Mouse (Mus musculus) gastrocnemius, postnatal 10 days (tissue): ENCODE measurements around the gene Dnaja2. TPM values are rescaled to one million over a fixed set of nuclear protein-coding genes. Genes with fewer than 3 reads are reported as not detected.

Experiments used
- DNase-seq: peaks from one replicate; pipeline ENCODE4 v3.0.0; 2021; ENCODE audit warnings: mixed read lengths
- total RNA-seq, 2 experiments: library from RNA; stranded (reverse); gene quantifications; 2 replicates each; pipeline ENCODE4 v1.2.3; 2021

Gene Dnaja2
- total RNA-seq, 2 experiments from 2014 or later, result 168 to 183 TPM

GRCm38 (mm10) chr8:85556986-85557600, 1.9 kb upstream of the Dnaja2 start:
- no peak for DNase-seq

GRCm38 (mm10) chr8:85554391-85555180, 558 bp downstream of the Dnaja2 start:
- DNase-seq, result no peak

GRCm38 (mm10) chr8:85551934-85552333, 3.2 kb downstream of the Dnaja2 start:
- no peak for DNase-seq

- no peak for DNase-seq
Measured at GRCm38 (mm10) chr8:85536332-85536731, 18.8 kb downstream of the Dnaja2 start.

- no peak for DNase-seq
Measured at GRCm38 (mm10) chr8:85534163-85534562, 21.0 kb downstream of the Dnaja2 start.

GRCm38 (mm10) chr8:85533434-85533833, 21.7 kb downstream of the Dnaja2 start:
- no peak for DNase-seq

GRCm38 (mm10) chr8:85532843-85533242, 22.3 kb downstream of the Dnaja2 start:
- DNase-seq, result no peak

- DNase-seq, result no peak
Measured at GRCm38 (mm10) chr8:85531471-85531870, 23.7 kb downstream of the Dnaja2 start.

GRCm38 (mm10) chr8:85530717-85531116, 24.4 kb downstream of the Dnaja2 start:
- DNase-seq, result no peak

- DNase-seq, result no peak
Measured at GRCm38 (mm10) chr8:85528959-85529358, 26.2 kb downstream of the Dnaja2 start.

- peak; percentile 70 for DNase-seq
Measured at GRCm38 (mm10) chr8:85526105-85526504, 29.0 kb downstream of the Dnaja2 start.

- DNase-seq, result no peak
Measured at GRCm38 (mm10) chr8:85524086-85524485, 31.1 kb downstream of the Dnaja2 start.

- DNase-seq, result peak; percentile 40
Measured at GRCm38 (mm10) chr8:85521332-85521731, 33.8 kb downstream of the Dnaja2 start.

GRCm38 (mm10) chr8:85520586-85520985, 34.6 kb downstream of the Dnaja2 start:
- no peak for DNase-seq

- DNase-seq, result no peak
Measured at GRCm38 (mm10) chr8:85517956-85518355, 37.2 kb downstream of the Dnaja2 start.

GRCm38 (mm10) chr8:85517336-85517735, 37.8 kb downstream of the Dnaja2 start:
- no peak for DNase-seq

GRCm38 (mm10) chr8:85515391-85515790, 39.8 kb downstream of the Dnaja2 start:
- DNase-seq, result no peak

- DNase-seq, result no peak
Measured at GRCm38 (mm10) chr8:85513283-85513682, 41.9 kb downstream of the Dnaja2 start.

- DNase-seq, result no peak
Measured at GRCm38 (mm10) chr8:85512234-85512633, 42.9 kb downstream of the Dnaja2 start.

- DNase-seq, result no peak
Measured at GRCm38 (mm10) chr8:85508661-85509060, 46.5 kb downstream of the Dnaja2 start.

GRCm38 (mm10) chr8:85506620-85507019, 48.5 kb downstream of the Dnaja2 start:
- no peak for DNase-seq

GRCm38 (mm10) chr8:85504704-85505103, 50.4 kb downstream of the Dnaja2 start:
- no peak for DNase-seq

- no peak for DNase-seq
Measured at GRCm38 (mm10) chr8:85503065-85503464, 52.1 kb downstream of the Dnaja2 start.

GRCm38 (mm10) chr8:85502381-85502780, 52.8 kb downstream of the Dnaja2 start:
- DNase-seq, result no peak
